Mouse (Mus musculus) skeletal muscle tissue, adult 2 months (tissue): ENCODE results near the gene Fam117a.
"Not testable (repeated sequence)": the region's sequence is repeated elsewhere in the genome, so short reads cannot be mapped to it uniquely, and the experiment has no call there.

Source experiments
- DNase-seq: peaks from one replicate; pipeline ENCODE4 v3.0.0-alpha.2; 2012; ENCODE audit warnings: low read depth, low spot score

Fam117a gene

DNA sequence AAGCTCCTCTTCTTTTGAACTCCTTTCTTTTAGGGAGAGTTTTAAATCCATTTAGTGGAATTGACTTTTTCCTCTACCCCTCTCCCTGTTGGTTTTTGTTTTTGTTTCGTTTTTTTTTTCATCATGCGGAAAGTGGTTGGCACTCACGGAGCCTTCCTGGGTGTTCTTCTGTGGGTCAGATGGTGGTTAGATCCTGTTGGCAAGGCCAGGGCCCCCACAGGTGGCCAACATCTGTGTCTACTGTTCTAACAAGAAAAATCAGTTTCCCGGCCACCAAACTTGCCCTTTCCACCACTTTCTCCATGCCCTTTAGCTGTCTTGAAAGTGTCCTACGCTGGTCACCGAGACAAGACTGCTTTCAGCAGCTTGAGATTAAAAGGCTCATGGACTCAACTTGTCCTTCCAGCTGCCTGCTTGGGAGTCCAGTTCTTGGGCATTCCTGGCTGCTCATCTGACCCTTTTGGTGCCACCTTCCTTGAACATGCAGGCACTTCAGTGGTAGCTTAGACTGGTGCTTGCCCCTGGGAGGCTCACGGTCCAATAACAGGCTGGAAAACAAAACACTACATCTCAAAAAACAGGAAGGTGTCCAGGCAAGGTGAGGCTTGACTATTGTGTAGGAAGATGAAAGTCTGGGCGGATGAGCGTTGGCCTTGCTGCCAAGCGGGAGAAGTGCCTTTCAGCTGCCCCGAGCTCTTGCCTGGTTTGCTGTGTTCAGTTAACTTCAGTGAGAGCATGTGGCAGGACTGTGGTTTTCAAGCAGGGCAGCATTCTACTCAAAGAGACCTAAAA is 56.1 kb downstream of the Fam117a start:
- DNase-seq = no peak

DNA sequence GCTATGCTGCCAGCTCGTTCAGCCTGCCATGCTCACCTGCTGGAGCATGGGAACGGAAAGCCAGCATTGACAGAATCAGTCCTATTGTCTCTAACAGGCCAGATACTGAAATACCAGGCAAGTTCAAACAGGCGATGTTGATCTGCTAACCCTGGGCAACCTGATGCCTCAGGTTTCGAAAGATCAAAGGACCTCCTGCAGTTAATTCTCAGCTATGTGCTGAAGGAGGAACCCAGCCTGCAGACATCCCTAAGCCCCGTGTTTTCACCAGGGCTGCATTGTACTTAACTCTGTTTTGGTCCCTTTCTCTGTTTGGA is 56.6 kb downstream of the Fam117a start:
- no peak for DNase-seq

DNA sequence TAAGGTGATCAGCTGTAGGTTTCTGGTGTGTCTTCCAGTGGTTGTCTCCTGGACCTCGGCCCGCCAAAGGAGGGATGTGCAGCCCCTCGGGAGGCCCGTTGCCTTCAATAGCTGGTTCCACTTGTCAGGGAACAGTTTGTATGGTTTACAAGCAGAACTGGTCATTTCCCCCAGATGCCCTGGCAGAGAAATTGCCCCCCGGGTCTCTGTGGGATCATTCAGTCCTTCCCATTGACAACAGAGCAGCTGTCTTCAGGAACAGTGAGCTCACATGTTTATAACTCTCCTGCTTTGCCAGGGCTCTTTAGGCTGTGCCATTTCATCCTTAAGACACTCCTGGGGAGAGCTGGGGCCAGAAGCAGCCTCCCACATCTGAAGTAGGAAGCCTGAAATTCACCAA is 57.3 kb downstream of the Fam117a start:
- no peak for DNase-seq

DNA sequence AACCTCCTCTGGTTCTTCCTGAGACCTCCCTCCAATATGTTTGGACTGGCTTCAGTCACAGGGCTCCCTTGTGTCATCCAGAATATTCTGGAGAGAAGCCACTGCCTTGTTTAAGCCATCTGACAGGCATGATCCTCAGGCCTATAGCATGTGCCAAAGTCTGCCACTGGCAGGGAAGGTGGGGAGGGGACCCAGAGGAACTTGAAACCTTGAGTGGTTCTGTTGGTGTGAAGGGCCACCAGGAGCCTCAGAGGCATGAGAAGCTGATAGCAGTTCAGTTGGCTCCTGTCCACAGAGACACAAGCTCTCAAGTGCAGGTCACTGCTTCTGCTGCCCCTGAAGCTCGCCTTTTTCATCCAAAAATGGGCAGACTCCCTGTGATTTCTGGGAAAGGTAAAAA is 59.7 kb downstream of the Fam117a start:
- no peak for DNase-seq

DNA sequence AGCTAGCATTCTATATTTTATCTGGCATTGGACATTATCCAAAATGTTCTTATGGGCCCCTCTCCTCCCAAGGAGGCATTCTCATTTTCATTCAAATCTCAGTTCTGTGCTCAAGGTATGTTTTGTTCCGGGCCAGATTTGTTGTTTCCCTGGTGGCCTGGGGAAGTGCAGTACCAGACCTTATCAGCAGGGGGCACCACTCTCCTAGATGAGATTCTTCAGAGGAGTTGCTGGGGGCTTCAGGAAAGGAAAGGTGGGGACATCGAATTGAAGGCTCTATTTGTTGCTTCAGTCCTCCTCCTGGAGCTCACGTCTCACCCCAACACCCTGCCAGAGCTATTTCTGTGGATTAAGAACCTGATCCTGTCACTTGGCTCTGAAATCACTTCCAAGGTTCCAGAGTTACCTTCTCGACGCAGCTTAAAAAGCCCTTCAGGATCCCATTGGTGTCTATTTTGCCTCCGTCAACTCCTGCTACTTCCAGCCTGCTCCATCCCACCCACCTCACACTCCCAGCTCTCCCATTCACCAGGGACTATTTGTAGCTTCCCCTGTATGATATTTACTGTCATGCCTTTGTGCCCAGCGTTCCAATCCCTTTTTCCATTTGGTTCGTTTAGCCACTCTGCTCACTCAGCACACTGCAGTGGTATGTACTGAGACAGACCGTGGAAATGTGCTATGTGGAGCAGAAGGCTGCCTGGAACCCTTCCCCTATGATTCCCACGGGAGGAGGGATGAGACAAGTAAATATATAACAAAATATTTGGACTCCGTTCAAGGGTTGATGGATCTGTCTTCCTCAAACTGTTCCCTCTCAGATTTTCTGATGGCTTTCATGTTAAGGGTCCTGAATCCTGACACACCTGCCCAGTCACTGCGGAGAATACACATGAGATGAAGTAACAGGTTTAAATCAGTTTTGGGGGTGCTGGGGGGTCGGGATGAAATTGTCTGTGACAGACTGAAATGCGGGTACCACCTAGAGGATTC is 61.3 kb downstream of the Fam117a start:
- DNase-seq = peak; percentile 81

DNA sequence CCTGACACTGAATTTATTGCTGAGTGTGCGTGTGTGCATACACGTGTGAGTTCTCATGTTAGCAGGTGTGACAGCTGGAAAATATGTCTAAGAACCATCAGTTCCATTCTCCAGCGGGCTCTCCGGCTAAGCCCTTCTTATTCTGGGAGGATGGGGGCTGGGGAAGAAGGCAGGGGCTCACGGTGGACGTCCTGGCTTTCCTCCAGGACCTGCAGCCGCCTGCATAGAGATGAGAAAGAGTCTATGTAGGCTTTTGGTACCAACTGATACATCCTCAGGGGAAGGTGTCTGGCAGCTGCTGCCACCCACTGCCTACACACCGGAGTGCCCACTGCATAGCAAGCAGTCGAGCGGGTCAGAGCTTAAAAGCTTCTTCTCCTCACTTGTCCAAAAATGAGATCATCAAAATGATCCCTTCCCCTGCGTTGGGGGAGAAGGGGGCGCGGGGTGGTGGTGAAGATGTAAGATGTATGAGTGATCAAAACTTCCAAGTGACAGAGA is 62.8 kb downstream of the Fam117a start:
- DNase-seq = no peak

DNA sequence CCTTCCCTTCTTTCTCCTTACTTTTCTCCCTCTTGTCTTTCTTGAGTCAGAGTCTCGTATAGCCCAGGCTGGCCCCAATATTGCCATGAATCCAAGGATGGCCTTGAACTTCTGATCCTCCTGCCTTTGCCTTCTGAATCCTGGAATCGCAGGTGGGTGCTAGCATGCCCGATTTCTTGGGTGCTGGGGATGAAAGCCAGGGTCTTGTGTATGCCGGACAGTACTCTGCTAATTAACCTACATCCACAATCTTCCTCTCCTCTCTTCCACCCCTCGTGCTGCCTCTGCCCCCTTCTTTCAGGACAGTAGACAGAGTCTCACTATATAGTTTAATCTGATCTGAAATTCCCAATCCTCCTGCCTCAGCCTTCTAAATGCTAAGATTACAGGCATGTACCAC is 64.8 kb downstream of the Fam117a start:
- DNase-seq = no peak

DNA sequence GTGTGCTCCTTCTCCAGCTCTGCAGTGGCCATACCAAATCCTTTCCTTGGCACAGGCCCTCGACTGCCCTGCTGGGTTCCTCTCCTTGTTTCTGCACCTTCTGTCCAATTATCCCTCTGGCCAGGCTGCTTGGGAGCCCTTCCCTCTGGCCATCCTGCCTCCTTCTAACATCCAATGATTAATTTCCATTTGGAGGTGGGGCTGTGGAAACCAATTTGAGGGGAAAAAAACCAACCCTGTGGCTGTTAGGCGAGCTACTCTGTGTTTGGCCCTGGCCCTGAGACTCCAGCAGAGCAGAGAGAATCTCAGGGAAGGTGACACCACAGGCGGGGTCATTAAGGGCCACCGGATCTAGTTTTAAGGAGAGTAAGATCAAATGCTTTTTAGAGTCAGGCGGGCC is 65.4 kb downstream of the Fam117a start:
- no peak for DNase-seq

DNA sequence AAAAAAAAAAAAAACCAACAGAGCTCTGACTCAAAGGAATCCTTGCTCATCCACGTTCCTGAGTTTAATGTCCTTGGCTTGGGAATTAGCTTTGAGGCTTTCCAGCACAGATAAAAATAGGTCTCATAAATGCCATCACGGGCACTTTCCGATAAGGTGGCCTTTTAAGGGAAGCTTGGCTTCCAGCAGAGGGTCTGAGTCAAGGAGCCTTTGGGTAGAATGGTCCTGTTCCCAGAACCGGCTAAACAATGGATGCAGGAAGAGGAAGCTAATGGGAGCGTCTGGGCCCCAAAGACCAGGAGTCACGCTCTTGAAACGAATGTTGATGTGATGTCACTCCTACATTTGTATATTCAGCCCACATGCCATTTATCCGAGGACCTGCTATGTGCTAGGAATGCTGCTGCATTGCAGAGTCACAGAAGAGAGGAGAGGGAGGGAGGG is 65.9 kb downstream of the Fam117a start:
- DNase-seq = peak; percentile 48

DNA sequence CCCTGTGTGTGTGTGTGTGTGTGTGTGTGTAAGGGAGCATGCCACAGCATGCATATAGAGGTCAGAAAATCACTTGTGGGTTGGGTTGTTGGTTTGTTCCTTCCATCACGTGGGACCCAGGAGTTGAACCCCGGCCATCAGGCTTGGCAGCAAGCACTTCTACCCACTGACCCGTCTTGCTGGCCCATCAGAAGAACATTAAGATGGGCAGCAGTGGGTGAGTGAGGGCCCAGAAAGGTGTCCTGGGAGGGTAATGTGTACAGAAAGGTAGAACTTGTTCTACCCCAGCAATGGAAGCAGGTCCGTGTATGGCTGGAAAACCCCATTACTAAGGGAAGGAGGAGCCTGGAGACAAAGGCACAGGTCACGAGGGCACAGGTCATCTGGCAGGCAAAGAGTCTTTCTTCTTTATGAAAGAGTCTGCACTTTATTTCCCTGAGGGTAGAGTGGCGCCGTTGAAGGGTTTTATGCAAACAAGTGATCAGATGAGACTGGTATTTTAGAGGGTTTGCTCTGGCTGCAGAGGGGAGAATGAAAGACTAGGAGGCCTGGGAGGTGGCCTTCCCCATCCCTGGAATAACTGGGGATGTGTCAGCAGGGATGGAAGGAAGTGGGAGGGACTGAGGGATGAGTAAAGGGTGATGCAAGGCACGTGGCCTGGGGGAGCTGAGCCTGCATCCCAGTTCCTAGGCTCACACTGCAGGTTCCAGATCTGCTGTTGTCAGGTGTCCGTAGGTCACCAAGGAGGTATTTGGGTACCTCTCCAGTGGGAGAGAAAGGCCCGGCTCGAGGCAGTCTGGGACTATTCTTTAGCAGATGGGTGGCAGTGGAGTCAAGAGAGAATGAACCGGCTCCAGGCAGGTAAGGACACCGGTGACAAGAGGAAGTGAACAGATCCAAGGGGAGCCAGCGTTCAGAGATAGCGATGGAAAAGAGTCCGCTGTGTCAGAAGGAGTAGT is 66.8 kb downstream of the Fam117a start:
- DNase-seq = no peak

DNA sequence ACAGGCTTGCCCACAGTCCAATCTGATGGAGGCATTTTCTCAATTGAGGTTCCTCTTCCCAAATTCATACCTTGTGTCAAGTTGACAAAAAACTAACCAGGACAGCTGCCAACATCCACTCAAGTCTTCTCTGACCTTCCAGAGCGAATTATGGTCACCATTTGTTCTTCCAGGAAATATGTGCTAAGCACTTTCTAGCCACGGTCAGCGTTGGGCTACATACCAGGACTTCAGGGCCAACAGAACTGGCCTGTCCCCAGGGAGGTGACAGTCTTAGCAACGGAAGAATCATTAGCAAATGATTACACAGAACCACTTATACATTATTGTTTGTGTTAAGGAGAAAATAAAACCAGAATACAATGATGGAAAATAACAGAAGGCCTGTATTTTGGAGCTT is 69.0 kb downstream of the Fam117a start:
- peak; percentile 69 for DNase-seq

DNA sequence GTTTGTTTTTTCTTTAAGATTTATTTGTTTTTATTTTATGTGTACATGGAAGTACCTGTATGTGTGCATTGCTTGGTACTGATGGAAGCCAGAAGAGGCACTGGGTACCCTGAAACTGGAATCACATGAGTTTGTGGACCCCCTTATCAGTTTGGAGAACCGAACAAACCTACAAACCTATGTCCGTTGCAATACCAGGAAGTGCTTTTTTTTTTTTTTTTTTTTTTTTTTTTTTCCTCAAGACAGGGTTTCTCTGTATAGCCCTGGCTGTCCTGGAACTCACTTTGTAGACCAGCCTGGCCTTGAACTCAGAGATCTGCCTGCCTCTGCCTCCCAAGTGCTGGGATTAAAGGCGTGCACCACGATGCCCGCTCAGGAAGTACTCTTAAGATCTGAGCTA is 69.6 kb downstream of the Fam117a start:
- not testable (repeated sequence) for DNase-seq

DNA sequence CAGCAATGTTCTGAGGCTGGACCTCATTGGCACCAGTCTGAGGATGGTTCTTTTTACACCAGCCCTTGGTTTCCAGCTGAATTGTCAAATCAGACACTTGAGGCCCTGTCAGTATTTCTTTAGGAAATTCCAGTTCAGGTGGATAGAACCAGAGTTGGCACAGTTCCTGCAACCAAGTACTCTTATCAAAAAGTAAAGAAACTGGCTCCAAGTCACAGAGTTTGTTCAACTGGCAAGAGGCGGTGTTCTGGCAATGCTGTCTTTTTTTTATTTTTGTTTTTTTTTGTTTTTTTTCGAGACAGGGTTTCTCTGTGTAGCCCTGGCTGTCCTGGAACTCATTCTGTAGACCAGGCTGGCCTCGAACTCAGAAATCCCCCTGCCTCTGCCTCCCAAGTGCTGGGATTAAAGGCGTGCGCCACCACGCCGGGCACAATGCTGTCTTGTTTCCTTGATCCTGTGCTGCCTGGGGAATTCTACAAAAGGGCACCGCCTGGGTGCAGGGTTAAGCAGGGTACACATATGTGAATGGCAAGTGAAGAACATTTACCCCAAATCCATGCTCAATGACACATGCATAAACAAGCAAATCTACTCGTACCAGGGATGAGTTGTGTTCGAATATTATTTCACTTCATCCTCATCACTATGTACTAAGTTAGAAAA is 72.8 kb downstream of the Fam117a start:
- DNase-seq = no peak

DNA sequence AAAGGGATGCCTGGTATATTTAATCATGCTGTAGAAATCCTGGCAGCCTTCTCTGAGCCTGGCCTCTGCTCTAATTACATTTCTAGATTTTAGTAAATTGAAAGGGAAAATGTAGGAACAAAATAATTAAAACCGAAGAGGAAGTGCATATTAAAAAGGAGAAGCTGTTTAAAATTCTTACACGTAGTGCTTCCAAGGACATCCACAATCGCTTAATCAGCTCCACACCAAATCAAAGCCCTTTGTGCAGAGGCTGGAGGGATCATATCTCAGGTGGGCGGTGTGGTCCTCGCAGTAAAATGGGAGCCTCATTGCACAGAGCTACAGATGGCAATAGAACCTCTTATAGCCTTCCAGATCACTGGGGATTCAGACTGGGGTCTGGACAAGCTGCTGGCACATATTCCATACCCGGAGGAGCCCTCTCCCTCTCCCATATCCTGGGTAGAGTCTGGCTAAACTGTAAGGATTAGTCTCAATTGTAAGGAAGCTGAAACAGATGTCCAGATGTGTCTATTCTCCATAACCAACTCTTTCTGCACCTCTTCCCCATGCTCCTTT is 74.7 kb downstream of the Fam117a start:
- DNase-seq = no peak

DNA sequence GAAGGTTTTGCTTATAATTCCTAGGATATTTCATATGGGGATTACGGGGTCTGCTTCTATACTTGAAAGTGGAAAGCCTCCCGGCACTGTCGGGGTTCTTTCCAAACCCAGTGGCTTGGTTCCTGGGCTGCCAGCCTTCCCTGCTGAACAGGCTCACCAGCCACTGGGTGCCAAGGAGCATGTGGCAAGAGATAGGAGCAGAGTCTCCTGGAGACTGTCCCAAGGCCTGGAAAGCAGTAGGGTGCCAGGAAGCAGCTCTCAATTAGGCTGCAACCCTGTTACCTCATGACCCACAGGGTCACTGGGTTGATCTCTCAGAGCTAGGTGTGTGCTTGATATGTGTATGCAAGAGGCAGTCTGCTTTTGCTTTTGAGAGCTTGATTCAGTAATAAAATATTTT is 75.8 kb downstream of the Fam117a start:
- DNase-seq = peak; percentile 67

DNA sequence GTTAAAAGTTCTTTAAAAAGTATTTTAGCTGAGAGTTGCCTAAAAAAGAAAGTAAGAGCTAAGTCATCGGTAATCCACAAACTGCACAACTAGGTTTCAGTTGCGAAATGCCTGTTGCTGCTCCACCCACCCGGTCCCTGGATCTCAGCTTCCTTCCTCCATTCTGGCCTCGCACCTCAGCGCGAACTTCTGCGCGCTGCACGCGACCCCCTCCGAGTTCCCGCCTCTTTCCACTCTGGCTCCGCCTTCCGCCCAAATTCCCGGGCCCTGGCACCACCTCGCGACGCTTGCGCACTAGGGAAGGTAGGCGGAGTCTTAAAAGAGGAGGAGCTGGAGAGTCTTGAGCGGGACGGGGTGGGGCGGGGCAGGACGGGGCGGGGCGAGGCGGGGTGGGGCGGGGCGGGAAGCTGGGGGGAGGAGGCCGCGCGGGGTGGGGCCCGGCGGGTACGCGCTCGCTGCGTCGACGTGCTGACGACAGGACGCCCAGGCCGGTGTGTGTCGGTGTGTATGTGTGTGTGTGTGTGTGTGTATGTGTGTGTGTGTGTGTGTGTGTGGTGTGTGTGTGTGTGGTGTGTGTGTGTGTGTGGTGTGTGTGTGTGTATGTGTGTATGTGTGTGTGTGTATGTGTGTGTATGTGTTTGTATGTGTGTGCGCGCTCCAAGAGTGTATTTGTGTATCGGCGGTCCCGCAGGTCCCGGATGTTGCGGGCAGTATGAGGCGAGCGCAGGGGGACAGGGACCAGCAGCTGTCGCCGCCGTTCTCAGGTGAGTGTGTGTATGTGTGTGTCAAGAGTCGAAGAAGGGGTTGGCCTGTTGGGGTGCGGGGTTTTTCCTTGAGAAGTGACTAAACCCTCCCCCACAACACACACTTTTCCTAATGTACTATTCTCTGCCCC is 77.1 kb downstream of the Fam117a start, which contains the start of gene Spop:
Gene Spop, plus strand, starts transcription at position 440 of the 895 bp plus-strand sequence.
- peak; percentile 93 for DNase-seq

DNA sequence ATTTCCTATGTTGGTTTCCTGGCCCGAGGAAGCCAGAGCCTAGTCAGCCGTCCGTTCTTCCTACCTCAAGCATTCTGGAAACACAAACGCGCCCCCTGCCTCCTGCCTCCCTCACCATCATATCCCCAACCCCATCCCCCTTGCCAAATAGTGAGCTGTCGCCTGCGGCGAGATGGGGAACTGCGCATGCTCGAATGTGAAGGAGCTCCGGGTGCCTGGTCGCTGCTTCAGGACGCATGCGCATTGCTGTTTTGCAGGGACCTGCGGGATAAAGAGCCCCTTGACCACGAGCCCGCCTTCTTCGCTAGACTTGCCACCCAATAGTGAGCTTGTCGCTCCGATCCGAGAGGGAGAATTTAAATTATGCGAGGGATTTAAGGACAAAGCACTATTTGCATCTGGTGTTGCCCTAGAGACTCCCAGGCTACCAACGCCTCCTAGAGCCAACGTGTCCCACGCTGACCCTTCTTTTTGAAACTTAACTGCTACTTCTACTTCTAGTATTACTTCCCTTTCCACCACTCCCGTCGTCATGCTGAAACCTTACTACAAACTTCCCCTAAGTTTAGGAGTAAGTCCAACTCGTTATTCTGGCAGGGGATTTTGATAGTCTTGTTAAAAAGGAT is 77.8 kb downstream of the Fam117a start:
- peak; percentile 99 for DNase-seq

DNA sequence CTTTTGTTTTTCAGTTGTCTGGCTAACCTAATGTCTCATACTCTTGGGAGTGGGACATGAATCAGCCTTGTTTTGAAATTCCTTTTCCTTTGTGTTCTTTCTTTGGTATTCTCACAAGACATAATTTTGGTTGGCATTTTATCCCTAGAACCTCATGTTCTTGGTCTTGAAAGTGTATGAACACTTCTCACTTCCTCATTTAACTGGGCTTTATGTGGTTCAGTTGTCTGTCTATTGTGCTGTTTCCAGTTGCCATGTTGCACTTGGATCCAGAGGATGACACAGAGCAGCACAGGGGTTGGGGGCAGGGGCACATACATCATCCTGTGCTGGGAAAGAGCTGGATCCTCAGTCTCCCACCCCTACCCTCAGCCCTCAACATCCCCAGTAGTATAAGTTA is 79.1 kb downstream of the Fam117a start:
- DNase-seq = no peak

DNA sequence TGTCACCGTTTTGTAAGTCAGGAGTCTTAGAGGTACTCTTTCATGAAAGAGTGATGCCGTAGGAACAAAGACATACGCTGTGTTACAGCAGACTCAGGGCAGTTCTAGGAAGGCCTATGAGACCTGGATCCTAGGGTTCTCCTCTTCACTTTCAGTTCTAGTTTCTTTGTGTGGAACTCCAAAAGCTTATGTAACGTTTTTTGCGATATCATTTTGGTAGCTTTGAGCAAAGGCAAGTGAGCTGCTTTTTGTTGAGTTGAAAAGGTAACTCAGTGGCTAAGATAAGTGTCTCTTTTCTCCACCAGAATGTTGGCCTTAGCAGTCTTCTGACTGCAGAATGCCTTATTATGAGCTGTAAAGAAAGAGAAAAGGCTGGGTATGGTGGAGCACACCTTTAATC is 80.5 kb downstream of the Fam117a start:
- DNase-seq = no peak
